Mouse (Mus musculus) erythroblast, embryonic 14.5 days (primary cell): ENCODE data around the gene Pex14.

Source experiments
- GATA1 ChIP-seq: IDR thresholded peaks from 2 replicates; pipeline ENCODE4 v1.6.1; 2012; ENCODE audit warnings: low read length, inconsistent platforms, mixed read lengths
- TAL1 ChIP-seq: IDR thresholded peaks from 3 replicates; pipeline ENCODE4 v1.6.1; 2012; ENCODE audit warnings: low read length, inconsistent platforms, mixed read lengths

- TF ChIP-seq GATA1 (no peak), TAL1 (no peak)
Measured at GRCm38 (mm10) chr4:149131021-149131752, 31.5 kb upstream of the Pex14 start.
